Mouse (Mus musculus): Measurements from ENCODE around the gene Arfrp1. TPM values are rescaled to one million over a fixed set of nuclear protein-coding genes. Genes with fewer than 3 reads are reported as not detected.

Arfrp1 gene
- polyA plus RNA-seq, 1 experiment from 2014 or later = 51.5 TPM

DNA sequence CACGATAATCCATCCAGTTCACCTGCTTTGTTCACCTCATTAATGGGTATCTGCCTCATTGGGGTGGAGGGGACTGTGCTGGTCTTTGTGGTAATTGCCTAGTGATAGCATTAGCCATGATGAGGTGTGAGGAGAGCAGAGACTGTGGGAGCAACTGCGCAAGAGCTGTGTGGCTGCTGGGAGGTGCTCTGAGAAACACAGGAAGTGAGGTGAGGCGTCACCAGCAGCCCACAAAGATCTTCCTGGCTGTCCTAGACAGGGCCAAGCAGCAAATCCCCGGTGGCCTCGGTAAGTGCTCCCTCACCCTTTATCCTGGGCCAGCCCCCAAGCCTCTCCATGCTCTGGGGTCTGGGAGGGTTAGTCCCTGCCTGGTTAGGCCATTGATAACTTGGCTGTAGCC, 15.9 kb upstream of the Arfrp1 start:
- Histone ChIP-seq H3K9me3 (ENCODE audit: control insufficient read depth, low read length) (no peaks in the 10 kb centered on the region), H3K4me3 (ENCODE audit: low read length) (no peak overlapping the region), H3K4me1 (ENCODE audit: control insufficient read depth, insufficient read depth, low read length) (no peaks in the 10 kb centered on the region), H3K9ac (ENCODE audit: low read depth, low read length) (no peak overlapping the region), H3K27ac (ENCODE audit: low read depth, low read length) (no peak overlapping the region), H3K27me3 (ENCODE audit: control insufficient read depth, insufficient read depth, low read length) (no peaks in the 10 kb centered on the region), H3K4me2 (replicated peaks; ENCODE audit: low read depth, low read length) (no peak overlapping the region), H3K36me3 (ENCODE audit: control insufficient read depth, insufficient read depth, low read length) (peaks cover 63% of the 10 kb centered on the region)
- 87% methylated on average over 5 of the region's 5 CpGs for WGBS
- ATAC-seq (ENCODE audit: low FRiP score, low TSS enrichment) = no peak

GRCm38 (mm10) chr2:181380251-181380650, 15.0 kb upstream of the Arfrp1 start:
- 90% methylated on average over 5 of the region's 5 CpGs for WGBS
- H3K9ac ChIP-seq (ENCODE audit: low read depth, low read length) = no peak overlapping the region
- no peak overlapping the region for H3K4me2 ChIP-seq (replicated peaks; ENCODE audit: low read depth, low read length)
- no peak overlapping the region for H3K27ac ChIP-seq (ENCODE audit: low read depth, low read length)
- no peaks in the 10 kb centered on the region for H3K4me1 ChIP-seq (ENCODE audit: control insufficient read depth, insufficient read depth, low read length)
- no peak for ATAC-seq (ENCODE audit: low FRiP score, low TSS enrichment)
- H3K36me3 ChIP-seq (ENCODE audit: control insufficient read depth, insufficient read depth, low read length) = peaks cover 59% of the 10 kb centered on the region
- no peak overlapping the region for H3K4me3 ChIP-seq (ENCODE audit: low read length)
- no peaks in the 10 kb centered on the region for H3K27me3 ChIP-seq (ENCODE audit: control insufficient read depth, insufficient read depth, low read length)
- H3K9me3 ChIP-seq (ENCODE audit: control insufficient read depth, low read length) = no peaks in the 10 kb centered on the region

- WGBS = 97% methylated on average over 12 of the region's 12 CpGs
- no peak within 1 kb of the TSS for H3K27ac ChIP-seq (ENCODE audit: low read depth, low read length)
- H3K27me3 ChIP-seq (ENCODE audit: control insufficient read depth, insufficient read depth, low read length) = no peaks in the 10 kb centered on the region
- peaks cover 59% of the 10 kb centered on the region for H3K36me3 ChIP-seq (ENCODE audit: control insufficient read depth, insufficient read depth, low read length)
- H3K4me1 ChIP-seq (ENCODE audit: control insufficient read depth, insufficient read depth, low read length) = no peaks in the 10 kb centered on the region
- no peaks in the 10 kb centered on the region for H3K9me3 ChIP-seq (ENCODE audit: control insufficient read depth, low read length)
- H3K9ac ChIP-seq (ENCODE audit: low read depth, low read length) = no peak within 1 kb of the TSS
- H3K4me2 ChIP-seq (replicated peaks; ENCODE audit: low read depth, low read length) = no peak within 1 kb of the TSS
- no peak for ATAC-seq (ENCODE audit: low FRiP score, low TSS enrichment)
- no peak within 1 kb of the TSS for H3K4me3 ChIP-seq (ENCODE audit: low read length)
Observed at GRCm38 (mm10) chr2:181379778-181380177, 14.6 kb upstream of the Arfrp1 start, which contains the start of gene Lime1. Gene Lime1, plus strand, starts transcription at chr2:181380078.

- no peak for ATAC-seq (ENCODE audit: low FRiP score, low TSS enrichment)
- no peak overlapping the region for H3K9ac ChIP-seq (ENCODE audit: low read depth, low read length)
- H3K4me3 ChIP-seq (ENCODE audit: low read length) = no peak overlapping the region
- H3K27ac ChIP-seq (ENCODE audit: low read depth, low read length) = no peak overlapping the region
- no peaks in the 10 kb centered on the region for H3K4me1 ChIP-seq (ENCODE audit: control insufficient read depth, insufficient read depth, low read length)
- no peaks in the 10 kb centered on the region for H3K27me3 ChIP-seq (ENCODE audit: control insufficient read depth, insufficient read depth, low read length)
- H3K4me2 ChIP-seq (replicated peaks; ENCODE audit: low read depth, low read length) = no peak overlapping the region
- WGBS = 92% methylated on average over 5 of the region's 5 CpGs
- H3K9me3 ChIP-seq (ENCODE audit: control insufficient read depth, low read length) = no peaks in the 10 kb centered on the region
- H3K36me3 ChIP-seq (ENCODE audit: control insufficient read depth, insufficient read depth, low read length) = peaks cover 52% of the 10 kb centered on the region
Observed at GRCm38 (mm10) chr2:181378701-181379100, 13.5 kb upstream of the Arfrp1 start.

DNA sequence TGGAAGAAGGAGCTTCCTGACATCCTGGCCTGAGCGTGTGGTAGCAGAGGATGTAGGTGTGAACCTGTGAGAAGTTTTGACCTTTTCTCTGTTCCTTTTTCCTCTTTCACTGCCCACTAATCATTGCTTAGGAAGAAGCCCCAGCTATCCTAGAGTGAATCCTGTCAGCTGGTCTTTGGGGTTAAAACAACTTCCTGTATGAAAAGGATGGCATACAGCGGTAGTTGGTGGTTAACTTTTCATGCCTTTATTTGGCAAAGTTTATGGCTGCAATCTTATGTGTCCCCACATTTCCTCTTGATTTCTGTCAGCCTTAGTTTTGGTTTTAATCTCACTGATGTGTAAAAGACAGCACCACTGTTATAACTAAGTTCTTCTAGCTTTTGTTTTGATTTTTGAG, 12.0 kb upstream of the Arfrp1 start:
- WGBS = 66% methylated on average over 2 of the region's 2 CpGs
- ATAC-seq (ENCODE audit: low FRiP score, low TSS enrichment) = no peak
- Histone ChIP-seq H3K36me3 (ENCODE audit: control insufficient read depth, insufficient read depth, low read length) (peaks cover 37% of the 10 kb centered on the region), H3K9ac (ENCODE audit: low read depth, low read length) (no peak overlapping the region), H3K27me3 (ENCODE audit: control insufficient read depth, insufficient read depth, low read length) (no peaks in the 10 kb centered on the region), H3K4me1 (ENCODE audit: control insufficient read depth, insufficient read depth, low read length) (no peaks in the 10 kb centered on the region), H3K4me3 (ENCODE audit: low read length) (no peak overlapping the region), H3K27ac (ENCODE audit: low read depth, low read length) (no peak overlapping the region), H3K4me2 (replicated peaks; ENCODE audit: low read depth, low read length) (no peak overlapping the region), H3K9me3 (ENCODE audit: control insufficient read depth, low read length) (no peaks in the 10 kb centered on the region)

- 89% methylated on average over 2 of the region's 2 CpGs for WGBS
- no peaks in the 10 kb centered on the region for H3K9me3 ChIP-seq (ENCODE audit: control insufficient read depth, low read length)
Observed at GRCm38 (mm10) chr2:181375787-181376186, 10.6 kb upstream of the Arfrp1 start.

GRCm38 (mm10) chr2:181370001-181370400, 4.8 kb upstream of the Arfrp1 start:
- Histone ChIP-seq H3K36me3 (ENCODE audit: control insufficient read depth, insufficient read depth, low read length) (peaks cover 13% of the 10 kb centered on the region), H3K4me2 (replicated peaks; ENCODE audit: low read depth, low read length) (no peak overlapping the region), H3K27ac (ENCODE audit: low read depth, low read length) (no peak overlapping the region), H3K9ac (ENCODE audit: low read depth, low read length) (no peak overlapping the region), H3K4me3 (ENCODE audit: low read length) (no peak overlapping the region), H3K4me1 (ENCODE audit: control insufficient read depth, insufficient read depth, low read length) (peaks cover 17% of the 10 kb centered on the region; the same call in 1 of the 2 replicates), H3K9me3 (ENCODE audit: control insufficient read depth, low read length) (no peaks in the 10 kb centered on the region), H3K27me3 (ENCODE audit: control insufficient read depth, insufficient read depth, low read length) (no peaks in the 10 kb centered on the region)
- no peak for ATAC-seq (ENCODE audit: low FRiP score, low TSS enrichment)
- 89% methylated on average over 5 of the region's 5 CpGs for WGBS

More at GRCm38 (mm10) chr2:181375787-181376186, 10.6 kb upstream of the Arfrp1 start:
- H3K36me3 ChIP-seq (ENCODE audit: control insufficient read depth, insufficient read depth, low read length) = peaks cover 25% of the 10 kb centered on the region
- H3K9ac ChIP-seq (ENCODE audit: low read depth, low read length) = no peak overlapping the region
- no peak overlapping the region for H3K4me2 ChIP-seq (replicated peaks; ENCODE audit: low read depth, low read length)
- H3K4me1 ChIP-seq (ENCODE audit: control insufficient read depth, insufficient read depth, low read length) = no peaks in the 10 kb centered on the region
- H3K27ac ChIP-seq (ENCODE audit: low read depth, low read length) = no peak overlapping the region
- no peak for ATAC-seq (ENCODE audit: low FRiP score, low TSS enrichment)
- H3K4me3 ChIP-seq (ENCODE audit: low read length) = no peak overlapping the region
- no peaks in the 10 kb centered on the region for H3K27me3 ChIP-seq (ENCODE audit: control insufficient read depth, insufficient read depth, low read length)

GRCm38 (mm10) chr2:181365655-181366075, 461 bp upstream of the Arfrp1 start:
- peaks cover 36% of the 10 kb centered on the region for H3K36me3 ChIP-seq (ENCODE audit: control insufficient read depth, insufficient read depth, low read length)
- peak; percentile 62 for ATAC-seq (ENCODE audit: low FRiP score, low TSS enrichment)
- H3K27me3 ChIP-seq (ENCODE audit: control insufficient read depth, insufficient read depth, low read length) = no peaks in the 10 kb centered on the region
- peak overlapping the region; percentile 68 for H3K4me3 ChIP-seq (ENCODE audit: low read length)
- no peaks in the 10 kb centered on the region for H3K9me3 ChIP-seq (ENCODE audit: control insufficient read depth, low read length)
- H3K27ac ChIP-seq (ENCODE audit: low read depth, low read length) = peak overlapping the region; percentile 82
- H3K9ac ChIP-seq (ENCODE audit: low read depth, low read length) = peak overlapping the region; percentile 80
- H3K4me1 ChIP-seq (ENCODE audit: control insufficient read depth, insufficient read depth, low read length) = peaks cover 23% of the 10 kb centered on the region
- WGBS = under 1% methylated on average over 20 of the region's 20 CpGs
- H3K4me2 ChIP-seq (replicated peaks; ENCODE audit: low read depth, low read length) = peak overlapping the region; percentile 82

DNA sequence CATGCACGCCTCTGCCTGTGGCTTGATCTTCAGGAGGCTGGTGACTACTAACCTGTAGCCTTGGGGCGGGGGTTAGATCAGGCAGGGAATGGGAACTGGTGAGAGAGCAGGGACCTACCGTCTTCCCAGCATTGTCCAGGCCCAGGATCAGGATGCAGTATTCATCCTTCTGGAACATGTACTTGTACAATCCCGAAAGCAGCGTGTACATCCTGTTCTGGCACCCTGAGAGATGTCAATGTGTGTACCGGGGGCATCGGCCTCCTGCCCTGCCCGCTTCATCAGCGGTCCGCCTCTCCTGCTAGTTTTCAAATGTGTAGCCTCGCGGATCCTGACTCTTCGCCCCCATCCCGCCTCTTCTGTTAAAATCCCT, 731 bp downstream of the Arfrp1 start:
- H3K36me3 ChIP-seq (ENCODE audit: control insufficient read depth, insufficient read depth, low read length) = peaks cover 40% of the 10 kb centered on the region
- peak overlapping the region; percentile 82; the same call in 1 of the 2 replicates for H3K27ac ChIP-seq (ENCODE audit: low read depth, low read length)
- H3K9ac ChIP-seq (ENCODE audit: low read depth, low read length) = peak overlapping the region; percentile 80
- H3K9me3 ChIP-seq (ENCODE audit: control insufficient read depth, low read length) = no peaks in the 10 kb centered on the region
- 7% methylated on average over 14 of the region's 14 CpGs for WGBS
- peak overlapping the region; percentile 68 for H3K4me3 ChIP-seq (ENCODE audit: low read length)
- ATAC-seq (ENCODE audit: low FRiP score, low TSS enrichment) = 0 out of 2 replicates have a peak, but pooled peaks have one; percentile 18
- peak overlapping the region; percentile 82 for H3K4me2 ChIP-seq (replicated peaks; ENCODE audit: low read depth, low read length)
- peaks cover 23% of the 10 kb centered on the region for H3K4me1 ChIP-seq (ENCODE audit: control insufficient read depth, insufficient read depth, low read length)
- H3K27me3 ChIP-seq (ENCODE audit: control insufficient read depth, insufficient read depth, low read length) = no peaks in the 10 kb centered on the region

Measured in kidney, embryonic 14.5 days (tissue).